Mouse (Mus musculus) adrenal gland (tissue): ENCODE data around the gene Dhx33.

Source experiments
- intact Hi-C: fragments of 180-260 bp; cut with DNase I; formaldehyde crosslinking; loops from one replicate; pipeline ENCODE4 v1.15.1; 2025
- long read RNA-seq, 2 experiments: library from polyadenylated mRNA; unstranded; transcript quantifications; one replicate each; pipeline ENCODE4 v2.0.0; 2020; ENCODE audit warnings: borderline replicate concordance in 1 of 2; ENCODE audit not compliant: insufficient replicate concordance in 1 of 2

The Dhx33 gene
- long read RNA-seq, experiment 1, full-length matches to known transcripts = 1 of 6 reads
- long read RNA-seq, experiment 1, partial matches to known transcripts = 1 of 6 reads
- long read RNA-seq, experiment 1, other reads (novel, unspliced or antisense) = 4 of 6 reads
- long read RNA-seq, experiment 2, full-length matches to known transcripts = 4 of 14 reads
- long read RNA-seq, experiment 2, partial matches to known transcripts = 3 of 14 reads
- long read RNA-seq, experiment 2, other reads (novel, unspliced or antisense) = 7 of 14 reads

- intact Hi-C loops = no loop called here
These were observed at the start of gene Dhx33 for GRCm38 (mm10) chr11:71004316-71004773. Gene Dhx33 (minus strand): TSS chr11:71004437.

GRCm38 (mm10) chr11:71052554-71052953 is 48.3 kb upstream of the Dhx33 start:
- intact Hi-C loops = loop anchor here (5.0 kb wide), 1 partner anchor 70 kb away; the partner anchor contains the start of gene C1qbp

- intact Hi-C loops = no loop called here
These were observed 35.5 kb upstream of the Dhx33 start for GRCm38 (mm10) chr11:71039526-71040298.

GRCm38 (mm10) chr11:71033163-71033761 is 29.0 kb upstream of the Dhx33 start, which contains the start of gene 6330403K07Rik:
Gene 6330403K07Rik (minus strand): TSS chr11:71033513.
- intact Hi-C loops = no loop called here

- intact Hi-C loops = no loop called here
These were observed 28.4 kb upstream of the Dhx33 start for GRCm38 (mm10) chr11:71032491-71033162.

- intact Hi-C loops = no loop called here
These were observed 27.8 kb upstream of the Dhx33 start for GRCm38 (mm10) chr11:71032070-71032469.

GRCm38 (mm10) chr11:71029403-71030118 is 25.3 kb upstream of the Dhx33 start:
- intact Hi-C loops = no loop called here

- intact Hi-C loops = no loop called here
These were observed 24.0 kb upstream of the Dhx33 start for GRCm38 (mm10) chr11:71028280-71028679.

GRCm38 (mm10) chr11:71019201-71020068 is 15.2 kb upstream of the Dhx33 start, which contains the start of the genes Mis12 and Derl2:
Gene Mis12 (plus strand): TSS chr11:71019611.
Gene Derl2 (minus strand): TSS chr11:71019841.
- intact Hi-C loops = no loop called here

GRCm38 (mm10) chr11:71018416-71019200 is 14.4 kb upstream of the Dhx33 start:
- intact Hi-C loops = no loop called here

- intact Hi-C loops = no loop called here
These were observed 12.8 kb upstream of the Dhx33 start for GRCm38 (mm10) chr11:71017051-71017450.

- intact Hi-C loops = no loop called here
These were observed 8.5 kb upstream of the Dhx33 start for GRCm38 (mm10) chr11:71012743-71013142.

- intact Hi-C loops = no loop called here
These were observed 4.1 kb upstream of the Dhx33 start for GRCm38 (mm10) chr11:71008321-71008720.

GRCm38 (mm10) chr11:71007831-71008230 is 3.6 kb upstream of the Dhx33 start:
- intact Hi-C loops = no loop called here

- intact Hi-C loops = no loop called here
These were observed 2.8 kb upstream of the Dhx33 start for GRCm38 (mm10) chr11:71007026-71007425.

- intact Hi-C loops = no loop called here
These were observed 809 bp upstream of the Dhx33 start for GRCm38 (mm10) chr11:71005046-71005445.

GRCm38 (mm10) chr11:71003611-71004315 is 474 bp downstream of the Dhx33 start:
- intact Hi-C loops = no loop called here

GRCm38 (mm10) chr11:71001167-71001566 is 3.1 kb downstream of the Dhx33 start:
- intact Hi-C loops = no loop called here
